Mouse (Mus musculus) thymus, adult 18-20 months (tissue): ENCODE data around the gene Zfyve26.
"Not testable (repeated sequence)": the region's sequence is repeated elsewhere in the genome, so short reads cannot be mapped to it uniquely, and the experiment has no call there.

ENCODE experiments used
- DNase-seq, 2 experiments: peaks; one replicate each; pipeline ENCODE4 v3.0.0; 2022; ENCODE audit warnings: mixed read lengths in 2 of 2

Gene Zfyve26

GRCm38 (mm10) chr12:79254975-79255374 lies 41.1 kb downstream of the Zfyve26 start:
- no peak for DNase-seq

- DNase-seq, result no peak
Observed at GRCm38 (mm10) chr12:79253294-79254053, 42.6 kb downstream of the Zfyve26 start.

- no peak for DNase-seq
Observed at GRCm38 (mm10) chr12:79248110-79248509, 48.0 kb downstream of the Zfyve26 start.

GRCm38 (mm10) chr12:79242921-79243320 lies 53.2 kb downstream of the Zfyve26 start:
- no peak for DNase-seq

GRCm38 (mm10) chr12:79241985-79242384 lies 54.1 kb downstream of the Zfyve26 start:
- no peak for DNase-seq

GRCm38 (mm10) chr12:79235485-79236080 lies 60.5 kb downstream of the Zfyve26 start:
- no peak for DNase-seq

- no peak for DNase-seq
Observed at GRCm38 (mm10) chr12:79217511-79217910, 78.6 kb downstream of the Zfyve26 start.

GRCm38 (mm10) chr12:79211447-79211846 lies 84.7 kb downstream of the Zfyve26 start:
- no peak for DNase-seq

GRCm38 (mm10) chr12:79208703-79209464 lies 87.2 kb downstream of the Zfyve26 start, which contains the start of gene Rdh12:
Rdh12 (plus strand) TSS chr12:79208914.
- DNase-seq, result peak; percentile 9 to 24

- no peak for DNase-seq
Observed at GRCm38 (mm10) chr12:79201882-79202281, 94.2 kb downstream of the Zfyve26 start.

GRCm38 (mm10) chr12:79197105-79197504 lies 99.0 kb downstream of the Zfyve26 start:
- no peak for DNase-seq

- peak in 1 of 2 experiments; percentile 17 for DNase-seq
Observed at GRCm38 (mm10) chr12:79193441-79193840, 102.7 kb downstream of the Zfyve26 start.

- no peak for DNase-seq
Observed at GRCm38 (mm10) chr12:79192193-79192592, 103.9 kb downstream of the Zfyve26 start, which contains the start of gene Rdh11. Rdh11 (minus strand) TSS chr12:79192293.

- peak; percentile 63 to 73 for DNase-seq
Observed at GRCm38 (mm10) chr12:79191701-79192100, 104.4 kb downstream of the Zfyve26 start.

GRCm38 (mm10) chr12:79190931-79191673 lies 105.0 kb downstream of the Zfyve26 start:
- peak; percentile 27 to 53 for DNase-seq

GRCm38 (mm10) chr12:79185160-79185559 lies 110.9 kb downstream of the Zfyve26 start:
- DNase-seq, result not testable (repeated sequence)
